Mouse (Mus musculus) right cerebral cortex, postnatal 10 days (tissue): ENCODE measurements around the gene Actr3.
"Not testable (repeated sequence)": the region's sequence is repeated elsewhere in the genome, so short reads cannot be mapped to it uniquely, and the experiment has no call there.

Experiments
- DNase-seq, 2 experiments: peaks; one replicate each; pipeline ENCODE4 v3.0.0; 2021; ENCODE audit warnings: low spot score in 2 of 2

The Actr3 gene

GRCm38 (mm10) chr1:125438826-125439225, 3.3 kb upstream of the Actr3 start:
- DNase-seq, result no peak

- peak in 1 of 2 experiments; percentile 28 for DNase-seq
Measured at GRCm38 (mm10) chr1:125437927-125438326, 2.4 kb upstream of the Actr3 start.

GRCm38 (mm10) chr1:125437161-125437560, 1.6 kb upstream of the Actr3 start:
- DNase-seq, result no peak

GRCm38 (mm10) chr1:125435018-125435368, 534 bp downstream of the Actr3 start:
- DNase-seq, result no peak

GRCm38 (mm10) chr1:125434485-125435001, 984 bp downstream of the Actr3 start:
- DNase-seq, result peak; percentile 56 to 71

GRCm38 (mm10) chr1:125431286-125431685, 4.2 kb downstream of the Actr3 start:
- no peak for DNase-seq

GRCm38 (mm10) chr1:125430737-125431136, 4.8 kb downstream of the Actr3 start:
- no peak for DNase-seq

- DNase-seq, result no peak
Measured at GRCm38 (mm10) chr1:125429984-125430383, 5.5 kb downstream of the Actr3 start.

GRCm38 (mm10) chr1:125428315-125428714, 7.2 kb downstream of the Actr3 start:
- no peak for DNase-seq

- no peak for DNase-seq
Measured at GRCm38 (mm10) chr1:125426387-125427045, 9.0 kb downstream of the Actr3 start.

- DNase-seq, result no peak
Measured at GRCm38 (mm10) chr1:125419906-125420305, 15.6 kb downstream of the Actr3 start.

- no peak for DNase-seq
Measured at GRCm38 (mm10) chr1:125418732-125419131, 16.8 kb downstream of the Actr3 start.

GRCm38 (mm10) chr1:125407220-125407619, 28.3 kb downstream of the Actr3 start:
- DNase-seq, result no peak

- DNase-seq, result no peak
Measured at GRCm38 (mm10) chr1:125395391-125395790, 40.1 kb downstream of the Actr3 start.

- not testable (repeated sequence) for DNase-seq
Measured at GRCm38 (mm10) chr1:125393324-125393723, 42.2 kb downstream of the Actr3 start.

- not testable (repeated sequence) for DNase-seq
Measured at GRCm38 (mm10) chr1:125390065-125390754, 45.3 kb downstream of the Actr3 start.

- not testable (repeated sequence) for DNase-seq
Measured at GRCm38 (mm10) chr1:125389634-125390033, 45.9 kb downstream of the Actr3 start.

GRCm38 (mm10) chr1:125388370-125388769, 47.2 kb downstream of the Actr3 start:
- no peak for DNase-seq

- DNase-seq, result no peak
Measured at GRCm38 (mm10) chr1:125386217-125386616, 49.3 kb downstream of the Actr3 start.

- DNase-seq, result no peak
Measured at GRCm38 (mm10) chr1:125382622-125383021, 52.9 kb downstream of the Actr3 start.

- DNase-seq, result no peak
Measured at GRCm38 (mm10) chr1:125378889-125379288, 56.6 kb downstream of the Actr3 start.

GRCm38 (mm10) chr1:125372855-125373254, 62.7 kb downstream of the Actr3 start:
- DNase-seq, result peak; percentile 64 to 67

- DNase-seq, result peak; percentile 59 to 68
Measured at GRCm38 (mm10) chr1:125370779-125371178, 64.7 kb downstream of the Actr3 start.
